Mouse (Mus musculus) lung, postnatal 36 days (tissue): ENCODE results near the gene Oaz3.

ENCODE experiments used
- DNase-seq: peaks from one replicate; pipeline ENCODE4 v3.0.0; 2022; ENCODE audit warnings: mixed read lengths

Gene Oaz3

DNA sequence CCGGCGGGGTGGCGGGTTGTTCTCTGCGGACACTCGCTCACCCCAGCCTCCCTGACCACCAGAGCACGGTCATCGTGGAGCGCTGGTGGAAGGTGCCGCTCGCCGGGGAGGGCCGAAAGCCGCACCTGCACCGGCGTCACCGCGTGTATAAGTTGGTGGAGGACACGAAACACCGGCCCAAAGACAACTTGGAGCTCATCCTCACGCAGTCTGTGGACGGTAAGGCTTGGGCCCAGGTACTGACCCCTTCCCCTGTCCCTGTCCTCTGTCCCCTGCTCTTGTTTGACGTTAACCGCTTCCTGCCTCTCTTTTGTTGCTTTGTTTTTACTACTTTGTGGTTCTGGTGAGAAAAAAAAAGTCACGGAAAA lies at the start of gene Oaz3:
Gene Oaz3 (minus strand): TSS at position 319 of the 368 bp plus-strand sequence.
- no peak for DNase-seq

- no peak for DNase-seq
These were observed 43.9 kb upstream of the Oaz3 start for GRCm38 (mm10) chr3:94487581-94487980.

- no peak for DNase-seq
These were observed 42.2 kb upstream of the Oaz3 start for GRCm38 (mm10) chr3:94485922-94486321.

- no peak for DNase-seq
These were observed 40.2 kb upstream of the Oaz3 start for GRCm38 (mm10) chr3:94483790-94484439.

DNA sequence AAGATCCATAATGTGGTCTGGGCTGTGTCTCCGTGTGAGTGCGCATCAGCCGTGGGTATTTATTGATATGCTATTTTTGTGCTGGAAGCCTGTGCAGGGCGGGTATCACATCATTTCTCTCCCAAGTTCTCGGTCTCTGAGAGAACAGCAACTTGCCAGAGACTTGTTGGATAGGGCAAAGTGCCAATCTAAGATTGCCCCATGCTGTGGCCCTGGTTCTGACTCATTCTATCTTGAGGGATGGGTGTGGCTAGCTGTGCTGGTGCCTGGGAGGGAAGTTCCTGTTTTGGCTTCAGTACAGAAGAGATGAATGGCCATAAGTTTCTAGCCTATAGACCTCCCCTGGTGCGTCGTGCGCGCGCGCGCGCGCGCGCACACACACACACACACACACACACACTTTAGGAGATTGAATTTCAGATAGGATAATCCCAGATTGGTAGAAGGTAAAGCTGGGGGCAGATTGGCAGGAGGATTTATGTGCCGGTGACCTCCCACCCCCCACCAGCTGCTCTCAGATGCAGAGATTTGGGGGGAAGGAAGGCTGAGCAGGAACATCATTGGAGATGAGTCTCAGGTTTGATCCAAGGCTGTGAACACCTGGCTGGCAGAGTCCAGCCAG lies 39.2 kb upstream of the Oaz3 start:
- peak; percentile 80 for DNase-seq

DNA sequence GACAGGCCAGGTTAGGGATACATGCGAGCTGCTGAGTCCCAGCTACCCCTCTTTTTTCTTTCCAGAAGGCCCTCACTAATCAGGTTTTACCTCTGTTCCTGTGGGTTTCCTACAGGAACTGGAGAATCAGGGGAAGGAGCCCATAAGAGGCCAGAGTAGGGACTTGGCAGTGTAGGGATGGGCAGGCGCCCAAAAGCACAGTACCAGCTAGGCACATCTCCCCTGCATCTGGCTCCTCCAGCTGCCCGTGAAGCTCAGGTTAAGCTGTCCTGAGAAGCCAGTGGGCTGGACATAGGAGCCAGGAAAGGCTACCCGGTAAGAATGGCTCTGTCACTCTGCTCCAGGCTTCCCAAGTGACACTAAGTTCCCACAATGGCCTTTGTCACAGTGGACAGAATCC lies 37.7 kb upstream of the Oaz3 start:
- no peak for DNase-seq

- no peak for DNase-seq
These were observed 36.7 kb upstream of the Oaz3 start, which contains the start of gene Riiad1 for GRCm38 (mm10) chr3:94480291-94480884. Riiad1 (minus strand) TSS chr3:94480341.

DNA sequence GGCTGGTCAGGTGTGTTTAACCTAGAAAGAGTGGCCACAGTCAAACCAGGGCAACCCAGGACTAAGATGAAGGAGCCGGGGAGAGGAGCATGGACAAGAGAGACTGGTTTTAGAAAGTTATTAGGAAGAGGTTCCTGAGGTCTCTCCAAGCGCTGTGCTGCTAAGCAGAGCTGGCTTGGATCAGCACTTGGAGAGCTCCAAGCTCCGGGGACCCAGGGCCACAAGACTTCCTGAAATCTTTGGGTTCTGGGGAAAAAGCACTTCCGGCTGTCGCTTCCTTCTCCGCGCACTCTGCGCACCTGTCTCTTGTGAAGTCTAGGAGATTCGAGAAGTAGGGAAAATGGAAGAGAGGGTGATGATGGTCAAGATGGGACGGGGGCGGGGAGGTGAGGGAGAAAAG lies 35.8 kb upstream of the Oaz3 start:
- DNase-seq: no peak

DNA sequence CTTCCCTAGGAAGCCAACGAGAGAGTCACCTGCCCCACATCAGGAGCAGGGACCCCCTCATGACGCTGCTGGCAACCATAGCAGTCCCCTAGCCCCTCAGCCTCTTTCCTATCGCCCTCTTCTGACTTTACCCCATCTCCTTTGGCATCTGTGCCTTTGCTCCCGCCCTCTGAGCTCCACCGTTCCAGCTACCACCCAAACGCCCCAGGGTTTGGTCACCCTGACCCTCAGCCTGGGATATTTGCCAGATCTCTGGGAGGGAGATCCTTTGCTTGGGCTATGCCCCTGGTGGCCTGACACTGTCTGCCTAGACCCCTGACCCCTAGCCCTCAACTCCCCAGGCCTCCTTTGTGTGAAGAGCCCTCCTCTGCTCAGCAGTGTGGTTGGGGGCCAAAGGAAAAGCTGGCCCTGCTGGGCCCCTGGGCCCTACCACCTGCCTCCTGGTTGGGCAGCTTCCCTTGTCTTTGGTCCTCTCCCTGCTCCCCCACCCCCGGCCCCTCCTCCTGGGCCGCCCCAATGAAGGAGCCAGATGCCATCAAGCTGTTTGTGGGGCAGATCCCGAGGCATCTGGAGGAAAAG lies 35.0 kb upstream of the Oaz3 start:
- no peak for DNase-seq

GRCm38 (mm10) chr3:94477981-94478422 lies 34.3 kb upstream of the Oaz3 start, which contains the start of gene Celf3:
Celf3 (plus strand) TSS chr3:94478295.
- DNase-seq: no peak

GRCm38 (mm10) chr3:94477444-94477843 lies 33.7 kb upstream of the Oaz3 start:
- no peak for DNase-seq

- DNase-seq: peak; percentile 36
These were observed 32.8 kb upstream of the Oaz3 start for GRCm38 (mm10) chr3:94476301-94477035.

GRCm38 (mm10) chr3:94473567-94474232 lies 30.0 kb upstream of the Oaz3 start:
- DNase-seq: no peak

GRCm38 (mm10) chr3:94473115-94473505 lies 29.4 kb upstream of the Oaz3 start:
- DNase-seq: no peak

DNA sequence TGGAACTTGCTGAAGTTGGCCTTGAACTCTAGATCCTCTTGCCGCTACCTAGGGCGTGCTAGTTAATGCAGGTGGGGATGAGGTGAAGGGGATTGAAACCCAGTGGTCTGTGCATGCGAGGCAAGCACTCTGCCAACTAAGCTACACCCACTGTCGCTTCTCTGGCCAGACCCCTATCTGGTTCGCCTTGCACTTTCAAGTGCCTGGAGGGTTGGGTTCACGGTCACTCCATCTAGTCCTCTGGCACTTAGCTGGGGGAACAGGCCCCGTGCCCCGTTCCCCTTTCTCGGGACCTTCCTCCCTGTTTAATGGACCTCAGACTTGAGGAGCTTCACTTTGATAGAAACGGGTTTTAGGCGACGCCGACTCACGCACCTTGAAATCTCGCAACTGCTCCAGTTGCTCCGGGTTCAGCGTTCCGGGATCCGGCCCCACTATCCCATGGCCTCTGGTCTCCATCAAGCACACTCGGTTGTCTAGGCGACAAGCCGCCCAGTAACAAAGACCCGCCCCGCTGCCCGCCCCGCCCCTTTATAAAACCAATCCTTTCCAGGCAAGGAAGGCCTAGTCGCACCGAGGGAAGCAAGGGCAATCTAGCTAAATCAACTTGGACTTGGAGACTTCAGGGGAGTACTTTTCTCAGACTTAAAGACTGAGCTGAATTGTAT lies 28.9 kb upstream of the Oaz3 start:
- peak; percentile 62 for DNase-seq

GRCm38 (mm10) chr3:94468931-94469330 lies 25.2 kb upstream of the Oaz3 start:
- peak; percentile 7 for DNase-seq

DNA sequence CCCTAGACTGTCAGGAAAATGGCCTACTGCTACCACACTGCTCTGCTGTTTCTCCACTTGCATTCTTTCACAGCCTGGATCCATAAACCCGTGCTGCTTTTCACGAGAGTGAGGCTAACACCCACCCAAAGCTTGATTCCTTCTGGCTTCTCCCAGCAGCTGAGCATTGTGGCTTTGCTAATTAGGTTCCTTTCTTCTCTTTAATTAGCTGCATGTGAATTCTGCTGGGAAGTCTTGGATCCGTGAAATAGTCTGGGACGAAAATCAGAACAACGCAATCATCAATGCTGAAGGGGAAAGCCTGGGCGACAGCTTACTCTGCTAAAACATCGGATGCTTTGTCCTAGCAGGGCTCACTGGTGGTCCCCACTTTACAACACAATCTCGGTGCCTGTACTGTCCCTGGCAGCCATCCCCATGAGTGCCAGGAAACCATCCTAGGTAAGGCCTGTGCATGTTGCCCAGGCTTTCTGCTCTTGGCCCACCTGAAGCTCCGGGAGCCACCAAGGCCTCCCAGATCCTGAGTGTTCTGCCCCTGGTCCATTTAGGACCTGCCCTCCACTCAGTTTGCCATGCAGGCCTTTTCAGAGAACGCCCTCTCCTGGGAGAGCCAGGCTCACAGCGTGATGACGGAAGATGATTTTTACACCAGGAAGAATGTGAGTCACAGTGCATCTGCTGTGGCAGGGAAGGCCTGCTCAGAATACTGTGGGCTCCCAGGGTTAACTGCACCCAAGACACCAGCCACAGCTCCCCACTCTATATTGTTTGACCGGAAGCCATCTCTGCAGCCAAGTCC lies 22.1 kb upstream of the Oaz3 start:
- no peak for DNase-seq

- peak; percentile 84 for DNase-seq
These were observed 20.3 kb upstream of the Oaz3 start for GRCm38 (mm10) chr3:94463926-94464578.

- no peak for DNase-seq
These were observed 16.1 kb upstream of the Oaz3 start for GRCm38 (mm10) chr3:94459834-94460233.

- no peak for DNase-seq
These were observed 13.3 kb upstream of the Oaz3 start for GRCm38 (mm10) chr3:94457055-94457454.
